Mouse (Mus musculus) thymus, postnatal 14 days (tissue): ENCODE measurements around the gene Trrap.
"Not testable (repeated sequence)": the region's sequence is repeated elsewhere in the genome, so short reads cannot be mapped to it uniquely, and the experiment has no call there.

Source experiments
- DNase-seq: peaks from one replicate; pipeline ENCODE4 v3.0.0; 2021

Gene Trrap

DNA sequence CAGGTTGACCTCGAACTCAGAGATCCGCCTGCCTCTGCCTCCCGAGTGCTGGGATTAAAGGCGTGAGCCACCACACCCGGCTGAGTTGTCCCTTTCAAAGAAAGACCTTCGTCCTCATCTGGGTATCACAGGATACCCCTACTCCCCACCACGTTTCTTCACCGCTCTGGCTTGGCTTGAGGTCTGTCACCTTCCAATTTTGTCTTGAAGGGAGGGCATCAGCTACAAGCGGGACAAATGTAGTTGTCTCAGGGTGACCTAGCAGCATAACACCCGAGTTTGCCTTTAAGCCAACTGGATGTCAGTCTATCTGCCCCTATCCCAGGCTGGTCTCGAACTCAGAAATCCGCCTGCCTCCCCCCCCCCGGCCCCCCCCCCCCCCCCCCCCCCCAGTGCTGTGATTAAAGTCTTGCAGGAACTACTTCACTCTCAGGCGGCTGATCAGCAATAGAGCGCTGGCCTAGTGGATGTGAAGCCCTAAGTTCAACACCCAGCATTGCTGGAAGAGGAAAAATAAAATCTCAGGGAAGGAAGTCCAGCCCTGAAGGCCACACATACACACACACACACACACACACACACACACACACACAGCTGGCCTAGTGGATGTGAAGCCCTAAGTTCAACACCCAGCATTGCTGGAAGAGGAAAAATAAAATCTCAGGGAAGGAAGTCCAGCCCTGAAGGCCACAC lies at the start of gene Trrap:
Trrap (plus strand) TSS at position 627 of the 693 bp plus-strand sequence.
- DNase-seq = not testable (repeated sequence)

DNA sequence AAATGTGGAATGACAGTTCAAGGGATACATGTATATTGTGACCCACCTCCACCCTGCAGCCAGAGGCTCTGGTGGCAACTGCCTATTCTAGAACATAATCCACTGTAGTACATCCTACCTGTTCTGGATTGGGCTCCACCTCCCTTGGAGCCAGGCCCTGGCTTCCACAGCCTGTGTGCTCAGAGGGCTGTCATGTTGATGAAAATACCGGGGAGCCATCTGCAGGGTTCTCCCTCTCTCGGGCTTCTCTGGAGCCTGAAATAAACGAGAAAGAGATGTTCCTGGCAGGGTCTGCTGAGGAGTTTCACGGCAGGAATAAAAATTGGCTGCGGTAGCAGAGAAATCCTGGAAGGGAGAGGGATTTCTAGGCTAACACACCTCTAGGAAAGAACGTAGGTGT lies 47.8 kb upstream of the Trrap start:
- no peak for DNase-seq

DNA sequence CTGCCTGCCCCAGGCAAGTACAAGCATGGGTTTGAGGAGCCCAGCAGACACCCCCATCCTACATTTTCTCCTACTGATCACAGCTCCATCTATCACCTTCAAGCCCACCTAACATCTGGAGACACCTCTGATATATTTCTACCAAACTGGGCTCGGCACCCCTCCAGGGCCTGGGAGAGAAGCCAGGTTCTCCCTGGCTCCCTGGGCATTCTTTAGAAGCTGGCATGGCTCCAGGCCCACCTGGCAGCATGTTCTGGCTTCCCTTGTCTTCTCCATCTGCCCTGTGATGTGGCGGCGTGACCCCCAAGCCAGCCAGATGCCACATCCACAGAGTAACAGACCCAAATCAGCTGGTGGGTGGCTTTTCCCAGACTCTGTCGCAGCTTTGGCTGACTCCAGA lies 47.3 kb upstream of the Trrap start:
- DNase-seq = no peak

DNA sequence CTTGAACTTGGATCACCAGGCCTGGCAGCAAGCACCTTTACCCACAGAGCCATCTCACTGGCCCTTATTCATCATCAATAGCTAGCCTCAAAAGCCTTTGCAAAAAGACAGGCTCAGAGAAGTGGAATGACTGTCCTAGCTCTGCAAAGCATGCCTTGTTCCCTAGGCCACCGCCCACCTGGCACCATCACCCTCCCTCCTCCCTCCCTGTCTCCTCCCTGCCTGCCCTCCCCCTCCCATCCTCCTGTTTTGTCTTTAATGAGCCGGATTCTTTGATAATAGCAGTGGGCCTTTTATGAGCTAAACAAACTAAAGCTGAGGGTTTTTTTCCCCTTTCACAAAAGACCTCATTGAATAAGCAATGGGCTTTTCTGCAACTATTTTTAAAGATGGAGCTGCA lies 42.6 kb upstream of the Trrap start:
- no peak for DNase-seq

DNA sequence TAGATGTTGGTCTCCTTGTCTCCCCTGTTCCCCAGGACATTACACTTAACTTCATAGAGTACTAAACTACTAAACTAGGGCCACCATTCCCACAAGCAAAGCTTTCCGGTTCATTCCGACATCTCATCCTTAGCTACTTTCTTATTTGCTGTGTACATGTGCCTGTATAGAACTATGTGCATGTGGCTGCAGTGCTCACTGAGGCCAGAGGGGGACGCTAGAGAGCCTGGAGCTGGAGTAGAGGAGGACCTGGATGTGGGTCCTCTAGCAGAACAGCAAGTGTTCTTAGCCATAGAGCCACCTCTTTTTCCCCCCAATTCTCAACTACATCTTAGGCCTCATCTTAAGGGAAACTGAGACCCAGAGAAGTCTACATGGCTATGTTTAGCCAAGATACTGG lies 42.0 kb upstream of the Trrap start:
- DNase-seq = no peak

DNA sequence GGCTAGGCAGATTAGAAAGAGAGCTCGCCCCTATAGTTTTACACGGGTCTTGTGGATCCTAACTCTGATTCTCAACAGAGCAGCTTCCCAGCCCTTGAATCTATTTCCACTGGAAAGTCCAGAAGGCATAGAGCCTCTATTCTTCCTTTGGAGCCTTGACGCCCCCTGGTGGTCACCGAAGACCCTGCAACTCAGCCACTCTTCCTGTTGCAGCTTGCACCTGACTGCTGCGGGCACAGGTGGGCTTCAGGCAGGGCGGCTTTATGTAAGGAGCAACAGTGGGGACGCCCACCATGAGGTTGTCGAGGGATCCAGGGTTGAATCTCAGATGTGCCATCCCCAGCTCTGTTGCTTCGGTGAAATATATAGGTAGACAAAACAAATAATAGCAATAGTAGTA lies 40.4 kb upstream of the Trrap start:
- DNase-seq = peak; percentile 61

DNA sequence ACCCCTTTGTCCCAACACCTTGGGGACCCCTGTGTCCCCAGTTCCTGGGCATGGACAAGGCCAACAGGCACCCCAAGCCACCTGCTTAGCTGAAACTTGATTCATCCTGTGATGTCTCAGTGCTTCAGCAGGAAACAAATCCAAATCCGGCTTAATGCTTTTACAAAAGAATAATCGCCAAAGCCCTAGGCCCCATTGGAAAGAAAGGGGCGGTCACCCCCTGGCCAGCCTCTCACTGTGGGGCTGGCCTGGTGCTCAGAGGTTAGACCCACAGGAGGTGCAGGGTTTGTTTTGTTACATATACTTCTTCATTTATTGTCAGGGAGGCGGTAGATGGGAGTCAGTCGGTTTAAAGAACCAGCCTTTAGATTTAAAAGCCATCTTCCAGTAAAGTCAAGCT lies 39.3 kb upstream of the Trrap start:
- no peak for DNase-seq

DNA sequence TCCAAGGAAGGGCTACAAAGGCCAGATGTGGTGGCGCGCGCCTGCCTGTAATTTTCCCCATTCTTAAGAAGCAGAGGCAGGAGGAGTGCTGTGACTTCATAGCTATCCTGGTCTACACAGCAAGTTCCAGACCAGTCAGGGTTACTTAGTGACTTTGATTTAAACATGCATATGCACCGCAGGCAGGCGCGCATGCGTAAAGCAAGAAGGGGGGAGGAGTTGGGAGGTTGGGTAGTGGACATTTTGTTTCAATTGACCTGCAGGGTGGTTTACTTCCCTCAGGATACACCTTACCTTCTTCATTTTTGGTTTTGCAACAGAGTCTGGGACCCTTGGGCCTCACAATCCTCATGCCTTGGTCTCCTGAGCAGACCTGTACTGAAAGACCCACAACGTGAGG lies 38.3 kb upstream of the Trrap start:
- DNase-seq = no peak

DNA sequence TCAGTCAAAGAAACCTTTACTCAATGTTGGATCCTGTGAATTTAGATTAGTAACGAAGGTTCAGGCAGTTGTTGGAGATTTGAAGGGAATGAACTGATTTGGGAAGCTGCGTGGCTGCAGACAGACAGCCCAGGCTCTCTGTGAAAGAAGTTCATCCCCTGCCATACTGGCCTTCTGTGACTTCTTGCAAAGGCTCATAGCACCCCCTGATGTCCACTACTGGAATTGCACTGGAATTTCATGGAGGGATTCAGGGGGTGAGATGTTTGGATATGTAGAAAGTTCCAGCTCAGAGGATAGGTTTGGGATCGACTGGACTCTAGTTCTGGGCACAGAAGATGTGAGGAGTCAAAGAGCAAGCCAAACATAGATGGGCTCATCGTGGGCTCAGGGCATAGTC lies 33.6 kb upstream of the Trrap start:
- DNase-seq = peak; percentile 25

DNA sequence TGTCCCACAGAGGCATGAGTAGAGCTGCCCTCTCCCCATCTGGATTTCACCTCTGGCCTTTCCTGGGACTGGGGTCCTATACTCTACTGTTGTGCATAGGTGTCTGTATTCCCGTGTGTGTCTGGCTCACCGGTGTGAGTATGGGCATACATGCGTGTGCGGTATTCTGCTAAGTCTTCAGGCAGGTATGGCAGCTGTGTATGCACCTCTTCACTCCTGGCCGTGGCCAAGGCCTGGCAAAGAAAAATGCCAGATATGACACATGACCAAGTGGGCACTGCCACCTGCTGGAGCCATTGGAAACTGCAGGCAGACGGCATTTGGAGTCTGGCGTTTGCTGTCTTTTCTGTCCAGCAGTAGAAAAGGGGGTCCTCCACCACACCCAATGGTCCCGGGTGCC lies 32.6 kb upstream of the Trrap start:
- peak; percentile 61 for DNase-seq

DNA sequence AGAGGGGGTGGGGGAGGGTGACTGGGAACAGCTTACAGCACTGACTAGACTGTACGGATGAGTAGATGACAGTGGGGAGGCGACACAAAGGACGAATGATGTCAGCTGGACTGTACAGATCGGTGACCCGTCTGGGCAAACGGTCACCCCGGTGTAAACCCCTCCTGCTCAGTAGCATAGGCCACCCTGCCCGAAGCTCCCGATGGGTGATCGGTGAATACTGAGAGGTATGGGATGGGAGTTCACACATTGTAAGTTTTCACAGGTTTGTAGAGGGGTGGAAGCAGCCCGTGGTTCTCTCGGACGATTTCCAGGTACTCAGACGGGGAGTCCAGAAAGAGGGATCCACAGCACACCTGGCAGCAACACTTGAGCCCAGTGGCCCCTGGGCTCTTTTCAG lies 30.4 kb upstream of the Trrap start:
- DNase-seq = no peak

DNA sequence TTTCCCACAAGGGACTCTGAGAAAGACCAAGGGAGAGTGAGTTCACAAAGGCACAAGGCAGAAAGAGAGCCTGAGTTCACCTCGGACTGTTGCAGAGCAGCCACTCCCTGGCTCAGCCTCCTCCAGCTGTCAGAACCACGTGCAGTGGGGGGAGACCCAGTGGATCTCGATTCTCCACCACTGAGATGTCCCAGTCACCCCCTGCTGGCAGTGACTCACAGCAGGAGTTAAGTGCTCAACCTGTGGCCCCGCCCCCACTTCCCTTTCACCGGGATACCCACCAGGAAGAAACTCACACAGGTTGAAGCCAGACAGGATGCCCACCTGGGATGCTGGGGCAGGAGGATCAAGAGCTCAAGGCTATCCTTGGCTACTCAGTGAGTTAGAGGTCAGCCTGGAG lies 15.1 kb upstream of the Trrap start:
- DNase-seq = peak; percentile 56

DNA sequence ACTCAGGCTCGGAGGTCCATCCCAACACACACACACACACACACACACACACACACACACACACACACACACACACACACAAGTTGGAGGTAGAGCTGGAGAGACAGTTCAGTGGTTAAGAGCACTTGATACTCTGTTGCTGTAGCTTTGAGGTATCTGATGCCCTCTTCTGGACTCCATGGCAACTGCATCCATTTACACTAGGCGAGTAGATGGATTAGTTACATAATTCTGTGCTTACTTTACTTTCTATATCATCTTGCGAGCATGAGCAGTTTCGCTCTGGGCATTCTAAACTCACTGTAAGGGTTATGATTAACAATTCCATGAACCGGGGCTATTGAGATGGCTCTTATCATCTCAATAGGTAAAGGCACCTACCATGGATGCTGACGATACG lies 14.5 kb upstream of the Trrap start:
- peak; percentile 54 for DNase-seq

DNA sequence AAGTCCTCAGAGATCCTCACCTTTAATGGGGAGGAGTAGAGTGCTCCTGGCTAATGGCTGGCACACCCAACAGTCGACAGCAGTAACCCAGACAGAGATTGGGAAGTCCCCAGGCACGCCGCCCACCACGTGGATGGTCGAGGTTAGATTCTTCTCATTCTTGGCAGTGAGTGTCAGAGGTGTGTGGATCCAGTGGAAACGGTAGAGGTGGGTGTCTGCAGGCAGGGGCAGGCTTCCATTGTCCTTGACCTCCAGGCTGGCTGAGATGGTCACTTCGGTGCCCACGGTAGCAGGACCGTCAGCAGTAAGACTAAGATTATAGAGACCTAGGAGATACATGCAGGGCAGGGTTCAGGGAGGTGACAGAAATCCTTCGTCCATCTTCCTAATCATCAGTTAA lies 12.3 kb upstream of the Trrap start:
- DNase-seq = no peak

DNA sequence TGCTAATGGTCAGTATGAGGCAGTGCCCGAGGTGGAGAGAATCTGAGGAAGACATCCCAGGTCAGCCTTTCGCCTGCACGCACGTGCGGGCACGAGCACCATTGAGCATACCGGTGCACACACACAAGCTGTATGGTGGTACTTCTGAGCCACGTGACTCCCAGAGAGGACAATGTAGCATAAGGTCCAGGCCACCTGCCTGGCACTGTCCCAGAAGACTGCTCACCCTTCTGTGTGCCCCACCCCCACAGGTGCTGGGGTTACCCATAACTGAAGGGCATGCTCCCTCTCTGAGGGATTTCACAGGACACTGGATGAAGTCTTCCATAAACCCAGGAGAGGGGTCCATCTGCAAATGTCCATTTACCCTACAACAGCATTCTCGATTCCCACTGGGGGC lies 10.1 kb upstream of the Trrap start:
- DNase-seq = no peak

DNA sequence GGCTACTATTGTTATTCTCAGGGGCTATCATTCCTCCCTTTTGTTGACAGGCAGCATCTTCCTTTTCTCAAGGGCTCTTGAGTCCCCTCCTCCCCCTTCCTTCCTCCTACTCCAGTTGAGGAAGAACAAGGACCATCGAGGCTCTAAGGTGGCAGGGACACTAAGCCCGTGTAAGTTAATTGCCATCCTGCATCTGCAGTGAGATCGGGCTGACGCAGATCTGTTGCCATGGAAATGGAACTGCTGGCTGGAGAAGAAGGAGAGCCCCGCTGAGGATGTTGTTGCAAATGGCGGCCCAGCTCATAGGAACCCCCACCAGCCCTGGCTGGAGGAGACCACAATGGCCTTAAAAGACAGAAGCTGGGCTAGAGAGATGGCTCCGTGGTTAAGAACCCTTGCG lies 9.1 kb upstream of the Trrap start:
- no peak for DNase-seq

DNA sequence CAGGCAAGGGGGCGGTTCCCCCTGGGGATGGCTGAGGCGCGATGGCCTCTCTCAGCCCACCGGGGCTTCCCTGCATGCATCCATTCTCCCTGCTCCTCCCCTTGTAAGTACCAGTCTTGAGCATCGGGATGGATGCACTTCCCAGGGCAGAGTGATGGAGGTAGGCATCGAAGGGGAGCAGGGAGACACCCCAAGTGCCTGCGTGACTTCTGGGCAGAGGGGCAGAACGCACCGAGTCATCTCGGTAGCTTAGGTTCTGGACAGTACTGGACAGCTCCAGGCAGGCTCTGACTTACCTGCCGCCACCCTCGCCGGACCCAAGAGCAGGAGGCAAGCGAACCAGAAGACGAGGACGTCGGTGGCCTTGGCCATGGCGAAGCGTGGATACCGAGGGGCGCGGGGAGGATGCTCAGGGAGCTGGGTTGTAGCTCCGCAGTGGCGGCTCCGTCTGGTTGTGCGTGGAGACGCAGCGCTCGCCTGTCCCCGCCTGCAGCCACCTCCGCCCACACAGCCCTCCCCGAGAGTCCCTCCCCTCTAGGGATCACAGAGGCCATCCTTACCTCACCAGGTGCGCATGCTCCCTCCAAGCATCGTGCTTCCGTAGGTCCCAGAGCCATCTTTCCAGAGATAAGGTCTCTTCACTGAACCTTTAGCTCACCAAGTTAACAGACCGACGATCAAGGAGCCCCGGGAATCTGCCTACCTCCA lies 6.2 kb upstream of the Trrap start, which contains the start of gene Tmem130:
Tmem130 (minus strand) TSS at position 658 of the 708 bp plus-strand sequence.
- peak; percentile 10 for DNase-seq

DNA sequence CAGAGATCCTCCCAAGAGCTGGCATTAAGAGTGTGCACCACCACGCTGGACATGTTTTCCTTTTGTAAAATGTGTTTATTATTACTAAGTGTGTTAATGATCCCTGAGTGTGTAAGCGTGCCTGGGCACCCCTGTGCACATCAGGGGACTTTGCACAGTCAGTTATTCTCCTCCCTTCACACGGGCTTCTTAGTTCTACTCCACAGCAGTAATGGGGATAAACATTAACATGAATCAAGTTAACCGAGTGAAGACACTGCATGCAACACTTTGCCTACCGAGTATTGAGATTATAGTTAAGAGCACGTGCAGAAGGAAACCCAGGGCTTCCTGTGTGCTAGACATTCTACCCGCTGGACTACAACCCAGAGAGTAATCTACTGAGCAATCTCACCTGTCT lies 1.5 kb upstream of the Trrap start:
- DNase-seq = no peak

DNA sequence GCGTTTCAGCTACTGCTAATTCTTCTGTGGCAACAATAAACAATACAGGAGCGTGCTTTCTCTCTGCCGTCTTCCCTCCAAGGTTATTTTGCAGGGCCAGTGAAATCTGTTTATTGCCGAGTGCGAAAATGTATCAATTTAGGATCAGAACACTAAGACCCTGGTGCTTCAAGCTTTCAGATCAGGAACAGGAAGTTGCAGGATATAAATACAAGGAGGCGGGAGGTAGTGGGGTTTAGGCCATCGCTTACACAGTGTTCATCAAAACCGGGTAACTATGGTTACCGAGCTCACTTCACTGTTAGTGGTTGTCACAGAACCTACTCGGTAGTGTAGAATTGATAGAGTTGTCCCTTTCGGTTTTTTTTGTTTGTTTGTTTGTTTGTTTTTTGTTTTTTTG lies 886 bp upstream of the Trrap start:
- DNase-seq = no peak

DNA sequence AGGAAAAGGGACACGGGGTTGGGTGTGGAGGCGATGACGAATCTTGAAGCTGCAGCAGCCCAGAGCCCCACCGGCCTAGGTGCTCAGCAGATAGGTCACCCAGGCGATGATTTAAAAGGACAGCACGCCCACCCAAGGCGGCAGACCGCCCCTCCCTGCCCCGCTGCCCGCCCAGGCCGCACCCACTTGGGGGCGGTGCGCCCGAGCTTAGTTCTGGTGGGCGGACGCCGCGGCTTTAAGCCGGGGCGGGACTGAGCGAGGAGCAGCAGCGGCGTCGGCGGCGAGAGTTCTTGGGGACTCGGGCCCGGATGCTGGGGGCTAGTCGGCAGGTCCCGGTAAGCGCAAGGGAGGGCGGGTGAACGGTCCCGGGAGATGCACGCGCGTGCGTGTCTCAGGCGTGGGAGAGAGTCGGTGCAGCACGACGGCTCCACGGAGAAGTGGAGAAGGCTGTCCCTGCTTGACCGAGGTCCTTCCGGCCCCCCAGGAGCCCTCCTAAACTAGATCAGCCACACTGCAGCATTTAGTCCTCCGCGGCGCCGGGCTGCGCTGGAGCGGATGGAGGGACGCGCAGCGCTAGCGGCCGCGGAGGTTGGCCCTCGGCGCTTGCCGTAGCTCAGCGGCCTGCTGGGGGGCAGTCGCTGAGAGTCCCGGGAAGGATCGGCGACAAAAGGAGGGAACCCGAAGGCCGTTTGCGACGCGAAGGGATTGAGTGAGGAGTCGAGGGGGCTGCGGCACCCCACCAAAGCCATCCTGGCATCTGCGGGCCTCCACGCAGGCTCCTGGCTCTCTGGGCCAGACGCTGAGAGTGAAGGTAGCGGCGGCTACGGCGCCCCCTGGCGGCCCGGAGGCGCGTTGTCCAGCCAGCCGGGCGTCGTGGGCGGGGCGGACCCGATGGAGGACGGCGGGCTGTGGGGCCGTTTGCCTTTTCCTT lies 644 bp downstream of the Trrap start:
- DNase-seq = peak; percentile 95

DNA sequence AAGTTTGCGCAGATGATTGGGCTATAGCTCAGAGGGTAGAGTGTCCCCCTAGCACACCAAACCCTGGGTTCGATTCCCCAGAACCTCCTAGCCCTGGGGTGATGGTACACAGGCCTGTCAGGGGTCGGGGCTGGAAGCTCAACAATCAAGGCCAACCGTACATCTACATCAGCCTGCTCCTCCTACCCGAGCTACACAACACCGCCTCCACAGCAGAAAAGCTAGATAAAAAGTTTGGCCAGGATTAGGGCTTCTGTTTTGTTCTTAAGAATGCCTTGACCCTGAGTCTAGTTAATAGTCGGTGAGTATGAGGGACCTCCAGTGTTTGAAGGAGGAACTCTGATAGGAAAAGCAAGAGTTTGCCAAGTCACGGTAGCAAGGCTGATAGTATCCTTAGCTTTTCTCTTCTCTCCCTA lies 1.5 kb downstream of the Trrap start:
- DNase-seq = no peak

DNA sequence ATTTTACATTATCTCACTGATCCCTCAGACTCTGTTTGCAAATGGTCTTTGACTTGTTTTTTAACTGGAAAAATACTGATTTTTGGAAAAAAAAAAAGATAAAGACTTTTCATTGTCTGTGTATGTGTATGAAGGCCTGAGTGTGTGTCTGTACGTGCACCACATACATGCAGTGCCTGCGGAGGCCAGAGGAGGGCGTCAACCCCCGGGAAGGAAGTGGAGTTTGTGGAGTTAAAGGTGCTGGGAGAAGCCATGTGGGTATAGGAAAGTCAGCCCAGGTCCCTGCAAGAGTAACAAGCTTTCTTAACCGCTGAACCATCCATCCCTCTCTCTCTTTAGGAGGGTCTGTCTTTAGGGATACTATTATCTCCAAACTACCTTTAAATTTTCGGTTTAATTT lies 5.7 kb downstream of the Trrap start:
- DNase-seq = no peak

DNA sequence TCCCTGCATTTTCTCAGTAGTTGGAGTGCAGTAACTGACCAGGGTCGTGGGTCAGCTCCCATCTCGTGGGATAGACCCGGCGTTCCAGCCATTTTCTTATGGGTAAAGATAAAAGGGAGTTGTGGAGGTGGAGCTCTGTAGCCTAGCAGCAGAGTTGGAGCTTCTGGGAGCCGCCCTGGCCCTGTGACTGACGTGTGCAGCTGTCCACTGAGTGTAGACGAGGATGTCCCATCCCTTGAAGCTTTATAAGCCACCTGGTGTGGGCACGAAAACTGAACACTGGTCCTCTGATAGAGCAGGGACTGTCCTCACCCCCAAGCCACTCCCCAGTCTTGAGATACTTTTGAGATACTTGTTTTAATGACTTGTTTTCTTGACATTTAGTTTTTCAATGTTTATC lies 13.1 kb downstream of the Trrap start:
- no peak for DNase-seq

DNA sequence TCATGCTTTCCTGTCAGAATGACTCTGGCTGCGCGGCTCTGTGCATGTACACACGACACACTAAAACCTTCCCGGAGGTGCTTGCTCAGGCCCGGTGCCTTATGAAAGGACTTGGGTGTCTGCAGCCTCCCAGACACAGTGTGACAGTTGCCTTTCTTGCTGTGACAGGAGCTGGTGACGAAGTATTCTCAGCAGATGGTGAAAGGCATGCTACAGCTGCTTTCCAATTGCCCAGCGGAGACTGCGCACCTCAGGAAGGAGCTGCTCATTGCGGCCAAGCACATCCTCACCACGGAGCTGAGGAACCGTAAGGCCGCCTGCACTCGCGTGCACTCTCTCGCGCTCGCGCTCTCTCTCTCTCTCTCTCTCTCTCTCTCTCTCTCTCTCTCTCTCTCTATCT lies 18.9 kb downstream of the Trrap start:
- DNase-seq = no peak
